Mouse (Mus musculus): ENCODE results near the gene Slamf7.
"Not testable (repeated sequence)": the region's sequence is repeated elsewhere in the genome, so short reads cannot be mapped to it uniquely, and the experiment has no call there.

Slamf7 gene

DNA sequence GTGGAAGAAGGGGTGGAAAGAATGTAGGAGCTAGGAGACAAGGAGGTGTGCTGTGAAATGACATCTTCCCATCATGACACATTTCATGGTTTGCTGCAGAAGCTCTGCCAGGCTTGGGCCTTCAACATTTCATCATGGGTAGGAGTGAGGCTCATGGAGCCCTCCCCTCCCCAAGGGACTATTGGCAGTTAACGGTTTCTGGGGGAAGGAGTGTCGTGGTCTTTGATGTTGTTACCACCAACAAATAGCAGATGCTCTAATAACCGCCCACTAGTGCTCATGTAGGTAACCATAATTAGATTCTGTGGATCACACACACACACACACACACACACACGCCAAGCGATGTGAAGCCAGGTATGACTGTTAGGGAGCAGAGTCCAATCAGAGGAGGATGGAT, at the start of gene Slamf7:
Gene Slamf7, minus strand, starts transcription at position 302 of the 400 bp plus-strand sequence.
- DNase-seq (ENCODE audit: low read depth in 2 of 2, low spot score in 2 of 2) = no peak

DNA sequence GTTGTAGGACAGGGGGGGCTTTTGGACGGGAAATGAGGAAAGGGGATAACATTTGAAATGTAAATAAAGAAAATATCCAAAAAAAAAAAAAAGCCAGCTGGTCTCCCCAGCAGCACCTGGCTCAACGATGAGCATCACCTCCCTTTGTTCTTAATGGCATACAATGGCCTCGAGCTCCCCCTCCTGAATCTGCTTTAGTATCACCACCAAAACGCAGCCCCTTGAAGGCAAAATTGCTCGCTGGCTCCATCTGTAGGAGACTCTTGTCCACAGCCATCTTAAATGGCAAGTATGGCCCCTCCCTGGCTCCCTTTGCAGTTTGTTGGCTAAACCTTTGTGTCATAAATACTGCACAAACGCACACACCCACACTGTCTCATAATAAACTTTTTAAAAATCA, 46.1 kb upstream of the Slamf7 start:
- peak; percentile 83 to 90 for DNase-seq (ENCODE audit: low read depth in 2 of 2, low spot score in 2 of 2)

- DNase-seq (ENCODE audit: low read depth in 2 of 2, low spot score in 2 of 2) = no peak
Observed at GRCm38 (mm10) chr1:171693918-171694317, 41.1 kb upstream of the Slamf7 start.

GRCm38 (mm10) chr1:171687320-171687719, 34.5 kb upstream of the Slamf7 start:
- no peak for DNase-seq (ENCODE audit: low read depth in 2 of 2, low spot score in 2 of 2)

DNA sequence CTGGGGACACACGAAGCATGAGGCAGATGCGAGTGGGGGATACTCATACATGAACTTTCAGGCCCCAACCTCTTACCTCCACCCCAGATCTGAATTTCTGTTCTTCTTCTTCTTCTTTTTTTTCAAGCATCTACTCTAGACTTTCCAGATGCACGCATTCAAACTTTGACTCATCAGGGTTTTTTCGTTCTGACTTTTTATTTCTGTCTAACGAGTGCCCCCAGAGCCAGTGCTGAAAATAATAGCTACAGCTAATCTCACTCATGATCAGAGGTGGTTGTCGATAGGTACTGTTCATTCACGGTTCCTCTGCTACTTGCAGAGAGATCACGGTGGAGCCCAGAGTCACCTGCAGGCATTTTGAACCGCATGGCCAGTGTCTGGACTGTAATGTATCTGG, 32.1 kb upstream of the Slamf7 start:
- DNase-seq (ENCODE audit: low read depth in 2 of 2, low spot score in 2 of 2) = no peak

DNA sequence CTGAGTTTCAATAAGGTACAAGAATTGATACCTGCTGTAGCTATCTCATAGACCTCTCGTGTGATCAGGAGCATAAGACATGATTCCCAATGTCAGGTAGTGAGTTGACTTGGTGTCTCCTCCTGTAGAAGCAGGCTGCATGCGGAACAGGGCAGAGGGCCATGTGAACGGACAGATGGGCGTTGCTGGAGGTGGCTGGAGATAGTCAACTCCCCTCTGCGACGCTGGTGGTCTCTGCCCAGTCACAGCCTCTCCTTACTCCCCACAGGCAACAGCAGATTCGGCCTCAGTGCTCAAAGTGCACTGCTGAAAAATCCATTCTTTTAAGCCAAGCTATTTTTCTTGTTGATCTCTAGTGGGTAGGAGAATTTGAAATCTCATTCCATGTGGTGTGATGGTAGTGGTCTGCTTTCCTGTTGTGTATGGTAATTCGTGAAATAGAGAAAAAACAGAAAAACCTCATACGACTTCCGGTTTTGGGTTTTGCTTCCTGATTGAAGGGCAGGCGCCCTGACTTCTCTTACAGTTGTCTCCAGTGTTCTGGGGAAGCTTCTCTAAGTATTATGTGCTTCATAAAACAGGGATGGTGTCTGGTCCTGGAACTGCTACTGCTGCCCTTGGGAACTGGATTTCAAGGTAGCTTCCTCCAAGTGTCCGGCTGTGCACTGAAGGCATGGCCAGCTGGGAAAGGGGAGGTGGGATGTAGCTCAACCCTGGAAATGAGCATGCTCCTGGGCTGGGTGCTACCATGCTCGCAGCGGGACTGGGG, 28.9 kb upstream of the Slamf7 start, which contains the start of gene Cd48:
Gene Cd48, plus strand, starts transcription at position 479 of the 769 bp plus-strand sequence.
- no peak for DNase-seq (ENCODE audit: low read depth in 2 of 2, low spot score in 2 of 2)

DNA sequence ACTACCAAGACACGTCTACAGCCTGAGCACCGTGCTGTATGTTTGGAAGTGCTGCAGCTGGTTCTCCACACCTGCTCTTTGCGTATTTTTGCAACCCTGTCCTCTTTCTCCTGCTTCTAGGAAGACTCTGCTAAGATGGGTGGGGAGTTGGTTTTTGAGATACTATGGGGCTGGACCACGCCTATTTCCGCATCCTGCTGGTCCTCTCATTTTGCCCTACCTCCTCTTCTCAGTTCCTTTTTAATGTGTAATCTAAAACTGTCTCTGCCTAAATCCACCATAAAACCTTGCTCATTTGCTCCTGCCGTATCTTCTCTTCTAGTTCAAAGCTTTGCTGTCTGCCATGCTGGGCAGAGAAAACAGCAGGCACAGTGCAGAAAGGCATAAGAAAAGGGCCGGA, 28.2 kb upstream of the Slamf7 start:
- DNase-seq (ENCODE audit: low read depth in 2 of 2, low spot score in 2 of 2) = no peak

DNA sequence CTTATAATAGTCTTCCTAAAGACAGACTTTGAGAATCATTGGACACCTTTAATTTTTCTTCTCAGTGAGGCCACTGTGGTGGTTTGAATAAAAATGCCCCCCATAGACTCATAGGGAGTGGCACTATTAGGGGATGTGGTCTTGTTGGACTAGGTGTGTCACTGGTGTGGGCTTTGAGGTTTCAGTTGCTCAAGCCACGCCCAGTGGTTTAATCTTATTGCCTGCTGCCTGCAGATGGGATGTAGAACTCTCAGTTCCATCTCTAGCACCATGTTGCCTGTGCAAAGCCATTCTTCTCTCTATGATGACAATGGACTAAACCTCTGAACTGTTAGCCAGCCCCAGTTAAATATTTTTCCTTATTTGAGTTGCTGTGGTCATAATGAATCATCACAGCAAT, 24.9 kb upstream of the Slamf7 start:
- DNase-seq (ENCODE audit: low read depth in 2 of 2, low spot score in 2 of 2) = no peak

GRCm38 (mm10) chr1:171674467-171674866, 21.6 kb upstream of the Slamf7 start:
- no peak for DNase-seq (ENCODE audit: low read depth in 2 of 2, low spot score in 2 of 2)

- DNase-seq (ENCODE audit: low read depth in 2 of 2, low spot score in 2 of 2) = no peak
Observed at GRCm38 (mm10) chr1:171672854-171673475, 20.1 kb upstream of the Slamf7 start.

GRCm38 (mm10) chr1:171672451-171672850, 19.6 kb upstream of the Slamf7 start:
- not testable (repeated sequence) for DNase-seq (ENCODE audit: low read depth in 2 of 2, low spot score in 2 of 2)

DNA sequence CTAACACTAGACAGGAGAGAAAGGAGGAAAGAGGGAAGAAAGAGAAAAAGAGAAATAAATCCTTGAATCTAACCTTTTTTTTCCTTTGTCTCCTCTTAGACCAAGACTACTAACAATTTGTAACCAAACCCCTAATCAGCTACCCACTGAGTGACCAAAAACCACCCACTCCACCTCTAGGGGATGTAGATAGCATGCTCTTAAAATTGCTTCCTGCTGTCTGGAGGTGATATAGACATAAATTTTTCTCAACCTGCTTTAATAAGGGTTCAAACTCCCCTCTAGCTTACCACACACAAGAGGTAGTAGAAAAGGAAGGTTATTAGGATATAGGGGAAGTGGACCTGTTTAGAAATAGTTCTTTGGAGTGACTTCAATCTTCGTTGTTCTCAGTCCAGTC, 14.3 kb upstream of the Slamf7 start:
- no peak for DNase-seq (ENCODE audit: low read depth in 2 of 2, low spot score in 2 of 2)

DNA sequence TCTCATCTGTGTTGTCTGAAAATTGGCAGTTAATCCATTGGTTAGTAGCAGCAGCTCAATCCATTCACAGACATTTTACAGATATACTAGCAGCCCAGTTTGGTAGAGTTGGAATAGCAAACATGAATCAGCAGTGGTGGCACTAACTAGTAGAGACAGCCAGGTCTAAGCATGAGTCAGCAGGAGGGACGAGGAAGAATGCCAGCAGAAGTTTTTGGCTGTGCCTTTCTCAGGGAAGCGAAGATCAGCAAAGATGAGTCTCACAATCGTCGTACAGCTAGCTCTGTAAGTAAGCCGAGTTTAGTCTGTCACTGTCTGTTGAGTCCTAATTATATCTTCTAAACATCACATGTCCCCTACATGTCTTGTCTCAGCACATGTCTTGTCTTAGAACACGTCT, 13.5 kb upstream of the Slamf7 start:
- no peak for DNase-seq (ENCODE audit: low read depth in 2 of 2, low spot score in 2 of 2)

GRCm38 (mm10) chr1:171663757-171664156, 10.9 kb upstream of the Slamf7 start:
- no peak for DNase-seq (ENCODE audit: low read depth in 2 of 2, low spot score in 2 of 2)

DNA sequence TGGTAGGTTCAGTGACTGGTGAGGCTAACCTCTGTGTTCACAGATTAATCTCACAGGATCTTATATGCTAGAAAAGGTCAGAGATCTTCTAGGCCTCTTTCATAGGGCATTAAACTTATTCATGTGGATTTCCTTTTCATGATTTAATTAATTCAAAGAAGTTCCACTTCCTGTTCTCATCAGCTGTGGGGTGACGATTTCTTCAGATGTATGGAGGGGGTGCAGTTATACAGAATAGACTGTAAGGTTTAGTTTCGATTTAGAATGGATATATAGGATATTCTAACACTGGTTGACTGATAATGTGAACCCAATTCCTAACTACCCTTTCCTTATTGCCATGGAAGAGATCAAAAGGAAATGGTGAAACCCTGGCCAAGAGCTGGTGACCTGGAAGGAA, 8.6 kb upstream of the Slamf7 start:
- no peak for DNase-seq (ENCODE audit: low read depth in 2 of 2, low spot score in 2 of 2)

GRCm38 (mm10) chr1:171660423-171660822, 7.6 kb upstream of the Slamf7 start:
- DNase-seq (ENCODE audit: low read depth in 2 of 2, low spot score in 2 of 2) = no peak

DNA sequence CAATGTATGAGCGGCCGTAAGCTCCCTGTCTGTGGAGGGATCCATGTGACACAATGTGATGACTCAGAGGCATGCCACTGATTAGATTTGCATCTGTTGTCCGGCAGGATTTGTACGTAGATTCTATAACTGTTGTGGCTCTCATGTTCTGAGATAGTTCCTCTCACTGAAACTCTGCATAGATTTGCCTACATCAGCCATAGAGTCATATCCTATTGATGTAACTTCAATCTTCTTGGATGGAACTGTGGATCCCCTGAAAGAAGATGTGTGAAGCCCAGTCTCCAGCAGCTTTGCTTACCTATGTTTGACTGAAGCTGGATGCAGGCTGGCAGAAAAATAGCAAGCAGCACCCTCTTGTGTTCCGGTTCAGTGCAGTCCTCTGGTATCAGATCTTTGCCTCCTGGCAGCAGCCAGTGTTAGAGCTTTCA, 5.7 kb upstream of the Slamf7 start:
- DNase-seq (ENCODE audit: low read depth in 2 of 2, low spot score in 2 of 2) = no peak

- DNase-seq (ENCODE audit: low read depth in 2 of 2, low spot score in 2 of 2) = no peak
Observed at GRCm38 (mm10) chr1:171648840-171649239, 4.0 kb downstream of the Slamf7 start.

GRCm38 (mm10) chr1:171647716-171648115, 5.1 kb downstream of the Slamf7 start:
- DNase-seq (ENCODE audit: low read depth in 2 of 2, low spot score in 2 of 2) = no peak

- no peak for DNase-seq (ENCODE audit: low read depth in 2 of 2, low spot score in 2 of 2)
Observed at GRCm38 (mm10) chr1:171646429-171646940, 6.3 kb downstream of the Slamf7 start.

GRCm38 (mm10) chr1:171643612-171644011, 9.2 kb downstream of the Slamf7 start:
- peak; percentile 64 to 68 for DNase-seq (ENCODE audit: low read depth in 2 of 2, low spot score in 2 of 2)

DNA sequence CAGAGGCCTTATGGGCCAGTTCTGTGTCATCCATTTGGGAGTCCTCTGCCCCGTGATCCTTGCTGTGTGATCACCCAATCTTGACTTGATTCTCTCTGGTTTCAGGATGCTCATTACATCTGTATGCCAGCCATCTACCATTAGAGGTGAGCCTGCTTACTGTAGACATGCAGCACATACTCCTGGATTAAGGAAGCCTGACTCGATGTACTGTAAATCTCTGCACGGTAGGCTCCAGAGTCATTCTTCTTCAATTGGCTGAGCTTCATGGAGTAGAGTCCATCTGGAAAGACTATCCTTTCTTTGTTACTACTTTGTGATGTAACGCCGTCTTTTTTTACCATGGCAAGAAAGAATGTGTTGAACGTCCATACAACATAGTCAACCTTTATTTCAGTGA, 12.0 kb downstream of the Slamf7 start:
- DNase-seq (ENCODE audit: low read depth in 2 of 2, low spot score in 2 of 2) = no peak

Data from CD8-positive naive resting alpha-beta T cell, adult 2 months (primary cell).